Mouse (Mus musculus) hindbrain, embryonic 13.5 days (tissue): ENCODE measurements at regions not wholly inside any gene's neighbourhood (a gene's known extent, or its start where the extent isn't known, plus 50 kb on each side); places are given as distances from the start of the nearest gene placed in this dataset.

ENCODE experiments used
- ATAC-seq: fragments of 200-750 bp; cut with Nextera tagmentation; 2 replicates; pipeline ENCODE4 v1.8.0; 2017; ENCODE audit warnings: moderate TSS enrichment; ENCODE audit not compliant: low FRiP score
- H3K27ac ChIP-seq: fragments of 300-500 bp; sonication (generic); 2 replicates; pipeline ENCODE4 v1.5.1; 2015; ENCODE audit warnings: inconsistent platforms, mild to moderate bottlenecking, moderate library complexity
- H3K27me3 ChIP-seq: fragments of 300-500 bp; sonication (generic); 2 replicates; pipeline ENCODE4 v1.6.1; 2015; ENCODE audit warnings: mild to moderate bottlenecking, inconsistent platforms
- H3K36me3 ChIP-seq: fragments of 300-500 bp; sonication (generic); 2 replicates; pipeline ENCODE4 v1.6.1; 2015; ENCODE audit warnings: mild to moderate bottlenecking, inconsistent platforms
- H3K4me1 ChIP-seq: fragments of 300-500 bp; sonication (generic); replicated peaks from 2 replicates; pipeline ENCODE4 v1.6.1; 2015; ENCODE audit warnings: inconsistent platforms
- H3K4me2 ChIP-seq: fragments of 300-500 bp; sonication (generic); 2 replicates; pipeline ENCODE4 v1.6.1; 2015; ENCODE audit warnings: inconsistent platforms, mild to moderate bottlenecking, moderate library complexity
- H3K4me3 ChIP-seq: fragments of 300-500 bp; sonication (generic); 2 replicates; pipeline ENCODE4 v1.5.1; 2015; ENCODE audit warnings: mild to moderate bottlenecking, inconsistent platforms
- H3K9ac ChIP-seq: fragments of 300-500 bp; sonication (generic); 2 replicates; pipeline ENCODE4 v1.6.1; 2015; ENCODE audit warnings: mild to moderate bottlenecking, inconsistent platforms
- H3K9me3 ChIP-seq: fragments of 300-500 bp; sonication (generic); 2 replicates; pipeline ENCODE4 v1.6.1; 2016; ENCODE audit warnings: inconsistent platforms
- WGBS: fragments of 180-500 bp; shearing (Covaris S2); methylation state at CpG from one replicate; pipeline ENCODE4 v1.1.7; 2015; 5-methylcytosine and 5-hydroxymethylcytosine counted together

- Histone ChIP-seq H3K27me3 (no peaks in the 10 kb centered on the region), H3K36me3 (no peaks in the 10 kb centered on the region), H3K27ac (no peak overlapping the region), H3K4me2 (no peak overlapping the region), H3K4me3 (no peak overlapping the region), H3K9me3 (no peaks in the 10 kb centered on the region), H3K9ac (no peak overlapping the region), H3K4me1 (peaks cover 14% of the 10 kb centered on the region)
- ATAC-seq, result no peak
- 31% methylated on average over 1 of the region's 1 CpGs for WGBS
Observed at GRCm38 (mm10) chr5:97218712-97219111, 107.3 kb upstream of the Paqr3 start.

- 0 out of 2 replicates have a peak, but pooled peaks cover 9% of the 10 kb centered on the region for H3K27me3 ChIP-seq
- H3K4me3 ChIP-seq, result no peak overlapping the region
- ATAC-seq, result no peak
- H3K36me3 ChIP-seq, result no peaks in the 10 kb centered on the region
- H3K9ac ChIP-seq, result no peak overlapping the region
- H3K9me3 ChIP-seq, result no peaks in the 10 kb centered on the region
- no peak overlapping the region for H3K27ac ChIP-seq
- 72% methylated on average over 4 of the region's 4 CpGs for WGBS
- H3K4me2 ChIP-seq, result no peak overlapping the region
- no peaks in the 10 kb centered on the region for H3K4me1 ChIP-seq
Observed at GRCm38 (mm10) chr5:97205606-97206005, 94.2 kb upstream of the Paqr3 start.

- Histone ChIP-seq H3K4me3 (no peak overlapping the region), H3K9me3 (no peaks in the 10 kb centered on the region), H3K27me3 (0 out of 2 replicates have a peak, but pooled peaks cover 9% of the 10 kb centered on the region), H3K27ac (no peak overlapping the region), H3K4me2 (no peak overlapping the region), H3K4me1 (no peaks in the 10 kb centered on the region), H3K36me3 (no peaks in the 10 kb centered on the region), H3K9ac (no peak overlapping the region)
- WGBS, result 81% methylated on average over 2 of the region's 2 CpGs
- ATAC-seq, result no peak
Observed at GRCm38 (mm10) chr5:97204337-97204736, 92.9 kb upstream of the Paqr3 start.

GRCm38 (mm10) chr5:97203646-97204045, 92.2 kb upstream of the Paqr3 start:
- no peaks in the 10 kb centered on the region for H3K4me1 ChIP-seq
- H3K9ac ChIP-seq, result no peak overlapping the region
- H3K36me3 ChIP-seq, result no peaks in the 10 kb centered on the region
- ATAC-seq, result no peak
- H3K9me3 ChIP-seq, result no peaks in the 10 kb centered on the region
- H3K27ac ChIP-seq, result no peak overlapping the region
- WGBS, result 100% methylated on average over 1 of the region's 1 CpGs
- no peak overlapping the region for H3K4me2 ChIP-seq
- 0 out of 2 replicates have a peak, but pooled peaks cover 9% of the 10 kb centered on the region for H3K27me3 ChIP-seq
- H3K4me3 ChIP-seq, result no peak overlapping the region

- H3K4me3 ChIP-seq, result no peak overlapping the region
Observed at GRCm38 (mm10) chr5:97202557-97202956, 91.2 kb upstream of the Paqr3 start.

GRCm38 (mm10) chr5:97200655-97201054, 89.3 kb upstream of the Paqr3 start:
- H3K27me3 ChIP-seq, result 0 out of 2 replicates have a peak, but pooled peaks cover 3% of the 10 kb centered on the region
- no peaks in the 10 kb centered on the region for H3K9me3 ChIP-seq
- no peak for ATAC-seq
- no peaks in the 10 kb centered on the region for H3K36me3 ChIP-seq
- H3K4me3 ChIP-seq, result no peak overlapping the region
- H3K27ac ChIP-seq, result no peak overlapping the region
- H3K4me1 ChIP-seq, result no peaks in the 10 kb centered on the region
- no peak overlapping the region for H3K4me2 ChIP-seq
- WGBS, result 16% methylated on average over 4 of the region's 4 CpGs
- no peak overlapping the region for H3K9ac ChIP-seq

More at GRCm38 (mm10) chr5:97202557-97202956, 91.2 kb upstream of the Paqr3 start:
- 18% methylated on average over 3 of the region's 3 CpGs for WGBS
- no peak for ATAC-seq
- H3K36me3 ChIP-seq, result no peaks in the 10 kb centered on the region
- H3K9ac ChIP-seq, result no peak overlapping the region
- H3K27me3 ChIP-seq, result 0 out of 2 replicates have a peak, but pooled peaks cover 8% of the 10 kb centered on the region
- no peak overlapping the region for H3K4me2 ChIP-seq
- H3K4me1 ChIP-seq, result no peaks in the 10 kb centered on the region
- H3K27ac ChIP-seq, result no peak overlapping the region
- H3K9me3 ChIP-seq, result no peaks in the 10 kb centered on the region

- peak; percentile 79 for ATAC-seq
- WGBS, result 24% methylated on average over 10 of the region's 10 CpGs
- H3K27ac ChIP-seq, result 0 out of 2 replicates have a peak overlapping the region, but pooled peaks have one; percentile 31
Observed at GRCm38 (mm10) chr5:97195281-97195660, 83.9 kb upstream of the Paqr3 start.

GRCm38 (mm10) chr5:97194656-97195280, 83.4 kb upstream of the Paqr3 start:
- H3K4me1 ChIP-seq, result peaks cover 15% of the 10 kb centered on the region
- WGBS, result 48% methylated on average over 11 of the region's 11 CpGs
- H3K9ac ChIP-seq, result no peak overlapping the region
- no peaks in the 10 kb centered on the region for H3K36me3 ChIP-seq
- peak; percentile 63 for ATAC-seq
- peak overlapping the region; percentile 22 for H3K4me2 ChIP-seq
- H3K27me3 ChIP-seq, result no peaks in the 10 kb centered on the region
- no peak overlapping the region for H3K4me3 ChIP-seq
- no peaks in the 10 kb centered on the region for H3K9me3 ChIP-seq
- H3K27ac ChIP-seq, result peak overlapping the region; percentile 31; the same call in 1 of the 2 replicates

More at GRCm38 (mm10) chr5:97195281-97195660, 83.9 kb upstream of the Paqr3 start:
- H3K9ac ChIP-seq, result no peak overlapping the region
- no peaks in the 10 kb centered on the region for H3K9me3 ChIP-seq
- H3K4me2 ChIP-seq, result peak overlapping the region; percentile 22
- H3K36me3 ChIP-seq, result no peaks in the 10 kb centered on the region
- H3K4me1 ChIP-seq, result peaks cover 15% of the 10 kb centered on the region
- no peaks in the 10 kb centered on the region for H3K27me3 ChIP-seq
- no peak overlapping the region for H3K4me3 ChIP-seq

- Histone ChIP-seq H3K9ac (no peak overlapping the region), H3K9me3 (no peaks in the 10 kb centered on the region), H3K4me2 (no peak overlapping the region), H3K4me1 (peaks cover 15% of the 10 kb centered on the region), H3K4me3 (no peak overlapping the region), H3K27ac (no peak overlapping the region), H3K27me3 (no peaks in the 10 kb centered on the region), H3K36me3 (no peaks in the 10 kb centered on the region)
- WGBS, result 70% methylated on average over 13 of the region's 13 CpGs
- ATAC-seq, result no peak
Observed at GRCm38 (mm10) chr5:97192656-97193055, 81.3 kb upstream of the Paqr3 start.

GRCm38 (mm10) chr5:97190695-97191094, 79.3 kb upstream of the Paqr3 start:
- no peak overlapping the region for H3K9ac ChIP-seq
- no peak overlapping the region for H3K4me2 ChIP-seq
- H3K9me3 ChIP-seq, result no peaks in the 10 kb centered on the region
- no peaks in the 10 kb centered on the region for H3K36me3 ChIP-seq
- no peak for ATAC-seq
- peaks cover 15% of the 10 kb centered on the region for H3K4me1 ChIP-seq
- no peak overlapping the region for H3K4me3 ChIP-seq
- H3K27ac ChIP-seq, result no peak overlapping the region
- no peaks in the 10 kb centered on the region for H3K27me3 ChIP-seq
- WGBS, result 34% methylated on average over 3 of the region's 3 CpGs

- Histone ChIP-seq H3K36me3 (no peaks in the 10 kb centered on the region), H3K27me3 (0 out of 2 replicates have a peak, but pooled peaks cover 5% of the 10 kb centered on the region), H3K4me1 (no peaks in the 10 kb centered on the region; the same call in 1 of the 2 replicates), H3K4me3 (no peak overlapping the region), H3K27ac (no peak overlapping the region), H3K9ac (no peak overlapping the region), H3K4me2 (no peak overlapping the region), H3K9me3 (no peaks in the 10 kb centered on the region)
- 77% methylated on average over 9 of the region's 9 CpGs for WGBS
- ATAC-seq, result no peak
Observed at GRCm38 (mm10) chr5:97184512-97184911, 73.1 kb upstream of the Paqr3 start.

- 0 out of 2 replicates have a peak, but pooled peaks cover 5% of the 10 kb centered on the region for H3K27me3 ChIP-seq
- H3K9me3 ChIP-seq, result no peaks in the 10 kb centered on the region
- no peak overlapping the region for H3K27ac ChIP-seq
- H3K9ac ChIP-seq, result no peak overlapping the region
- H3K36me3 ChIP-seq, result no peaks in the 10 kb centered on the region
- H3K4me2 ChIP-seq, result no peak overlapping the region
- H3K4me3 ChIP-seq, result no peak overlapping the region
- no peak for ATAC-seq
- WGBS, result 60% methylated on average over 1 of the region's 1 CpGs
- H3K4me1 ChIP-seq, result no peaks in the 10 kb centered on the region; the same call in 1 of the 2 replicates
Observed at GRCm38 (mm10) chr5:97181249-97181648, 69.9 kb upstream of the Paqr3 start.

- H3K9me3 ChIP-seq, result no peaks in the 10 kb centered on the region
- no peaks in the 10 kb centered on the region for H3K27me3 ChIP-seq
- H3K4me2 ChIP-seq, result no peak overlapping the region
- WGBS, result 91% methylated on average over 8 of the region's 8 CpGs
- H3K4me1 ChIP-seq, result no peaks in the 10 kb centered on the region
- no peak overlapping the region for H3K4me3 ChIP-seq
- no peaks in the 10 kb centered on the region for H3K36me3 ChIP-seq
- ATAC-seq, result no peak
- no peak overlapping the region for H3K9ac ChIP-seq
- H3K27ac ChIP-seq, result no peak overlapping the region
Observed at GRCm38 (mm10) chr5:97174446-97174845, 63.0 kb upstream of the Paqr3 start.
